Mouse (Mus musculus) embryonic stem cell, embryonic (primary cell): ENCODE measurements around the gene Gatad1.
"Not testable (repeated sequence)": the region's sequence is repeated elsewhere in the genome, so short reads cannot be mapped to it uniquely, and the experiment has no call there.

Experiments used
- CTCF ChIA-PET, 4 experiments: fragments of 300-600 bp in 2 of 4; fragments of 350-600 bp in 2 of 4; sonication (Branson Sonifier 250); formaldehyde crosslinking; loops; one replicate each; lab custom pipeline; 2022; ENCODE audit warnings: inconsistent platforms in 2 of 4; lab: Charles Lee
- POLR2A ChIA-PET, 4 experiments: fragments of 300-600 bp in 2 of 4; fragments of 350-600 bp in 2 of 4; sonication (Branson Sonifier 250); formaldehyde crosslinking; loops; one replicate each; lab custom pipeline; 2022; ENCODE audit warnings: antibody characterized with exemption in 4 of 4, inconsistent platforms in 1 of 4; lab: Charles Lee

The Gatad1 gene

GRCm38 (mm10) chr5:3646991-3647707, 9.8 kb downstream of the Gatad1 start:
- ChIA-PET CTCF (interaction anchor here (0.6 to 1.1 kb wide), 11 partner anchors 10 to 1037 kb away, joined by 3 to 5 read pairs (median 3); partner anchors contain the start of genes Rbm48 (in 2 of the 4), Cyp51 (in 1 of the 4) and Gatad1 (in 1 of the 4)), POLR2A (interaction anchor here in 3 of 4 experiments (0.6 to 2.3 kb wide), 14 partner anchors 12 to 978 kb away, joined by 3 to 14 read pairs (median 4); partner anchors contain the start of genes Rbm48 (in 2 of the 3), Ankib1 (in 1 of the 3), Fam133b (in 1 of the 3) and Krit1 (in 1 of the 3))

DNA sequence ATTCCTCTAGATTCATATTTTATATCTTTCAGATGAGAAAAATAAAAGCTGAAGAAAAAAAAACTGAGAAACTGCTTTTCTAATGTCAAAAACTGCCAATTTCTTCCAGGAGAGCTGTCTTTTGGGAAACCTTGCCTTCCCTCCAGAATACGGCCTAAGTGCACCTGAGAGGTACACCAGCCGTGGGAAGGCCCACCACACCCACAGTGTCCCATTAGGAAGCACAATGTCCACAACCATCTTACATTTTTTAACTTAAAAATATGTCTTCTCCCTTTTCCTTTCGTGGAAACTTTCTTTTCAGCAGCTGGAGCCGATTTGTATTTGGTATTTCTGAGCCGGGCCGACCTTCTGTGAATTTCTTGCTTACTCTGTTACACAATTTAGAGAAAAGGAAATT, 10.4 kb downstream of the Gatad1 start:
- ChIA-PET POLR2A (no interaction called here), CTCF (interaction anchor here in 1 of 4 experiments (0.6 kb wide), 1 partner anchor 1037 kb away, joined by 3 read pairs; no protein-coding TSS in a partner anchor)

- ChIA-PET POLR2A (interaction anchor here in 2 of 4 experiments (0.7 to 1.1 kb wide), 6 partner anchors 13 to 462 kb away, joined by 3 to 5 read pairs (median 3); no protein-coding TSS in a partner anchor), CTCF (no interaction called here)
Measured at GRCm38 (mm10) chr5:3645326-3645725, 11.7 kb downstream of the Gatad1 start.

- ChIA-PET CTCF (no interaction called here), POLR2A (interaction anchor here in 2 of 4 experiments (0.9 to 1.6 kb wide), 4 partner anchors 12 to 66 kb away, joined by 3 to 5 read pairs (median 3); no protein-coding TSS in a partner anchor)
Measured at GRCm38 (mm10) chr5:3644621-3645020, 12.4 kb downstream of the Gatad1 start.

GRCm38 (mm10) chr5:3635286-3635685, 21.7 kb downstream of the Gatad1 start:
- ChIA-PET CTCF (interaction anchor here in 1 of 4 experiments (1.0 kb wide), 1 partner anchor 237 kb away, joined by 6 read pairs; no protein-coding TSS in a partner anchor), POLR2A (interaction anchor here in 1 of 4 experiments (1.0 kb wide), 1 partner anchor 13 kb away, joined by 3 read pairs; no protein-coding TSS in a partner anchor)

GRCm38 (mm10) chr5:3633951-3634350, 23.0 kb downstream of the Gatad1 start:
- CTCF ChIA-PET, result interaction anchor here in 3 of 4 experiments (0.6 to 1.3 kb wide), 11 partner anchors 10 to 121 kb away, joined by 3 to 5 read pairs (median 4); partner anchors contain the start of gene 1700109H08Rik (in 1 of the 3)
- POLR2A ChIA-PET, result interaction anchor here in 3 of 4 experiments (1.0 to 1.8 kb wide), 5 partner anchors 12 to 37 kb away, joined by 3 to 6 read pairs (median 4); partner anchors contain the start of gene Rbm48 (in 1 of the 3)

DNA sequence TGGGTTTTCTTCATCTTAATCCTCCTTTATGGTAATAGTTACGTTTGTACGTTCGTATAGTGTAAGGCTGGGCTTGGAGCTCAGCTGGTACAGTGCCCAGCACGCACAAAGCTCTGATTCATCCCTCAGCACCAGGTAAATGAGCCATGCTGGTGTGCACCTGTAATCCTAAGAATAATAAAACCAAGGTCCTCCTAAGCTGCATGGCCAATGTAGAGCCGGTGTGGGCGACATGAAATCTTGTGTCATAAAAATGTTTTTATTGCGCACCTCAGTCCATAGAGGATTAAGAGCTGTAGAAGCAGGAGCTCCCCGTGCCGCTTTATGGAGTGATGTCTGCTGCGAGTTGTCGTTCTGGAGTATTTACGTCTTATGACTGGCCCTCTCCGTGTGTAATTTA, 23.7 kb downstream of the Gatad1 start:
- ChIA-PET POLR2A (interaction anchor here in 3 of 4 experiments (0.5 to 1.8 kb wide), 7 partner anchors 12 to 40 kb away, joined by 3 to 6 read pairs (median 3); partner anchors contain the start of gene Rbm48 (in 1 of the 3)), CTCF (interaction anchor here in 3 of 4 experiments (0.6 to 1.4 kb wide), 12 partner anchors 10 to 121 kb away, joined by 3 to 5 read pairs (median 4); partner anchors contain the start of gene 1700109H08Rik (in 1 of the 3))

- POLR2A ChIA-PET, result interaction anchor here in 2 of 4 experiments (0.8 to 2.0 kb wide), 7 partner anchors 13 to 36 kb away, joined by 3 to 6 read pairs (median 3); partner anchors contain the start of genes Pex1 (in 2 of the 2) and Rbm48 (in 2 of the 2)
- CTCF ChIA-PET, result interaction anchor here in 1 of 4 experiments (1.4 kb wide), 1 partner anchor 16 kb away, joined by 4 read pairs; no protein-coding TSS in a partner anchor
Measured at GRCm38 (mm10) chr5:3632285-3632684, 24.7 kb downstream of the Gatad1 start.

- ChIA-PET CTCF (no interaction called here), POLR2A (interaction anchor here in 3 of 4 experiments (1.0 to 2.0 kb wide), 8 partner anchors 11 to 36 kb away, joined by 3 to 7 read pairs (median 4); partner anchors contain the start of genes Pex1 (in 2 of the 3) and Rbm48 (in 2 of the 3))
Measured at GRCm38 (mm10) chr5:3631512-3632271, 25.3 kb downstream of the Gatad1 start.

DNA sequence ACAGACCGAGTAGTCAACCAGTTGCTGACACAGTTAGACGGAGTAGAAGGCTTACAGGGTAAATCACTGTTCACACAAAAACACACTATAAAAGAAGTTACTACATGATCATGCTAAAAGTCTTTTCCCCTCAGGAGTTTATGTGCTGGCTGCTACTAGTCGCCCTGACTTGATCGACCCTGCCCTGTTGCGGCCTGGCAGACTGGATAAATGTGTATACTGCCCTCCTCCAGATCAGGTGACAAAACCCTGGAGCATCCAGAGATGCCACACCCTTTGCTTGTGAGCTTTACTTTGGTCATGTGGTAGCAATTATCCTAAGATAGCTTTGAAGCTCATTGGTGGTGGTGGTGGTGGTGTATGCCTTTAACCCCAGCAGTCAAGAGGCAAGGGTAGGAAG, 26.9 kb downstream of the Gatad1 start:
- ChIA-PET CTCF (no interaction called here), POLR2A (interaction anchor here in 2 of 4 experiments (0.9 to 1.0 kb wide), 4 partner anchors 10 to 58 kb away, joined by 3 to 6 read pairs (median 4); no protein-coding TSS in a partner anchor)

- CTCF ChIA-PET, result no interaction called here
- POLR2A ChIA-PET, result interaction anchor here in 2 of 4 experiments (0.9 to 2.3 kb wide), 5 partner anchors 11 to 25 kb away, joined by 3 to 11 read pairs (median 4); partner anchors contain the start of genes Pex1 (in 2 of the 2) and Rbm48 (in 2 of the 2)
Measured at GRCm38 (mm10) chr5:3620486-3620885, 36.5 kb downstream of the Gatad1 start.

DNA sequence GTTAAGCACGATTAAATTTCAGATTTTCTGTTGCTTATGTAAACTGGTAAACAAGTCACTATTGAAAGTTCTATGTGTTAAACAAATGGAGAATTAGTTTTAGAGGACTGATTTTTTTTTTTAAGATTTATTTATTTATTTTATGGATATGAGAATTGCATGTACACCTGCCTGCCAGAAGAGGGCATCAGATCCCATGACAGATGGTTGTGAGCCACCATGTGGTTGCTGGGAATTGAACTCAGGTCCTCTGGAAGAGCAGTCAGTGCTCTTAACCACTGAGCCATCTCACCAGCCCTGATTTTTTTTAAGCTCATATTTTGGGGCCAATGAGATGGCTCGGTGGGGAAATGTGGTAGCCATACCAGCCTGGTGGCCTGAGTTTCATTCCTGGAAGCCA, 45.1 kb downstream of the Gatad1 start:
- POLR2A ChIA-PET, result interaction anchor here in 2 of 4 experiments (1.6 to 1.7 kb wide), 3 partner anchors 15 to 34 kb away, joined by 4 to 16 read pairs (median 12); partner anchors contain the start of genes Pex1 (in 2 of the 2) and Rbm48 (in 2 of the 2)
- CTCF ChIA-PET, result not testable (repeated sequence)

DNA sequence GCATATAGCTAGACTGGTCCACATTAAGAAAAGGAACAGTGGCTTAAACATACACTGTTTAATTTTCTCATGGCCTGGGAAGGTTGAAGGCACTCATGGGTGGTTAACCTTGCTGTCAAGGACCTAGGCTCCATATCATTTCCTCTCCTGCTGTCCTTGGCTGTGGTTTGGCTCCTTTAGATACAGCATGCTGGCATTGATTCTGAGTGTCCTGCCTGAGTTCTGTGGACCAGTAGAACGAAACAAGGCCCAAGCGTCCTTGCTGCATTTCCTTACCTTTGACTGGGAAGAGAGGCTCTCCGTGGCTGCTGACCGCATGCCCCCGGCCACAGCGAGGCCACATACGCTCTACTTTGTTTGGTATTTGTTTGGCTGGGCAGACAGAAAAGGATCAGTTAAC, 47.7 kb downstream of the Gatad1 start:
- CTCF ChIA-PET, result no interaction called here
- POLR2A ChIA-PET, result interaction anchor here in 2 of 4 experiments (1.0 to 1.9 kb wide), 4 partner anchors 11 to 23 kb away, joined by 3 to 6 read pairs (median 4); partner anchors contain the start of genes Rbm48 (in 2 of the 2) and Pex1 (in 1 of the 2)

DNA sequence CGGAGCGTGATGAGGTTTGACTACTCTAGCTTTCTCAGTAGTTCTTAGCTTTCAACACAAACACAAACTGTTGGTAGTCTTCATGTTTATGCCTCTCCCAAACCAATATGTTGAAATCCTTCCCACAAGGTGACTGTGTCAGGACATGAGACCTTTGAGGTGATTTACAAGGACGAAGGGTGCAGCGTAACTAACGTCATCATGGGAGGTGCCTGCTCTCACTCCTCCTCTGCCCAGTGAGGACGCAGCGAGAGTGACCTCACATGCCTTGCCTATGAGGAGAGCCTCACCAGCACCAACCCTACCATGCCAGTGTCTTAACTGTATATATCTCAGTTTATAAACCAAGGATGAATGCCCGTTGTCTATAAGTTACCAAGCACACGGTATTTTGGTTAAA, 49.9 kb downstream of the Gatad1 start:
- POLR2A ChIA-PET, result interaction anchor here in 2 of 4 experiments (2.1 to 3.1 kb wide), 2 partner anchors 11 kb away, joined by 7 to 20 read pairs; partner anchors contain the start of genes Pex1 (in 2 of the 2) and Rbm48 (in 2 of the 2)
- CTCF ChIA-PET, result interaction anchor here in 1 of 4 experiments (0.7 kb wide), 1 partner anchor 459 kb away, joined by 3 read pairs; no protein-coding TSS in a partner anchor

- ChIA-PET CTCF (no interaction called here), POLR2A (interaction anchor here in 1 of 4 experiments (0.9 to 1.1 kb wide), 2 partner anchors 45 to 57 kb away, joined by 3 to 4 read pairs; partner anchors contain the start of gene Fam133b)
Measured at GRCm38 (mm10) chr5:3600790-3601189, 56.2 kb downstream of the Gatad1 start.

GRCm38 (mm10) chr5:3600298-3600697, 56.7 kb downstream of the Gatad1 start:
- ChIA-PET CTCF (no interaction called here), POLR2A (interaction anchor here in 1 of 4 experiments (0.9 to 1.1 kb wide), 2 partner anchors 45 to 57 kb away, joined by 3 to 4 read pairs; partner anchors contain the start of gene Fam133b)

DNA sequence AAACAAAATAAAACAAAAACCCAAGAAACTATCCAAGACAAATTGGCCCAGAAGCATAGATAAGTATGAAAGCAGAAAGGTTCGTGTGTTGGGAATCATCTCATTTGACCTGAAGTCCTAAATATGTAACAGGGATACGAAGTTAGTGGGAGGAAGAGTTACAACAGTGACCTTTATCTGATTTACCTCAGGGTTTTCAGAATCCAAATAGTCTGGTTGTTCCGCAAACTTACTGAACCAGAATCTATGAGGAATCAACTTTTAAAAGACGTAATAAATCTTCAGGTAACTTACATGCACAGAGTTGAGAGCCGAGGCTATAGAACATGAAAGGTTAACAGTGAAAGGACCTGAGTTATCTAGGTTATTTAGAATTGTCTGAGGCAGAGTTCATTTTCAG, 58.2 kb downstream of the Gatad1 start:
- CTCF ChIA-PET, result no interaction called here

More for the DNA sequence above, 58.2 kb downstream of the Gatad1 start:
- POLR2A ChIA-PET, result interaction anchor here in 1 of 4 experiments (1.3 kb wide), 1 partner anchor 10 kb away, joined by 3 read pairs; no protein-coding TSS in a partner anchor
